Mouse (Mus musculus) midbrain, postnatal 0 days (tissue): Measurements from ENCODE around the gene Catsper3. TPM values are rescaled to one million over a fixed set of nuclear protein-coding genes. Genes with fewer than 3 reads are reported as not detected.

Experiments used
- ATAC-seq: fragments of 200-750 bp; cut with Nextera tagmentation; 2 replicates; pipeline ENCODE4 v1.8.0; 2017; ENCODE audit warnings: moderate number of reproducible peaks, mild to moderate bottlenecking, moderate TSS enrichment, moderate library complexity; ENCODE audit not compliant: low FRiP score
- DNase-seq: peaks from one replicate; pipeline ENCODE4 v3.0.0-alpha.2; 2015; ENCODE audit warnings: low spot score
- H3K27ac ChIP-seq: fragments of 300-500 bp; sonication (generic); 2 replicates; pipeline ENCODE4 v1.5.1; 2014; ENCODE audit warnings: low read depth, mild to moderate bottlenecking, low read length, mixed read lengths
- H3K27me3 ChIP-seq: fragments of 300-500 bp; sonication (generic); 2 replicates; pipeline ENCODE4 v1.6.1; 2014; ENCODE audit warnings: low read length, control low read depth, mixed read lengths; ENCODE audit not compliant: insufficient read depth
- H3K36me3 ChIP-seq: fragments of 300-500 bp; sonication (generic); 2 replicates; pipeline ENCODE4 v1.6.1; 2014; ENCODE audit warnings: low read length, control low read depth, mixed read lengths; ENCODE audit not compliant: insufficient read depth
- H3K4me1 ChIP-seq: fragments of 300-500 bp; sonication (generic); 2 replicates; pipeline ENCODE4 v1.6.1; 2014; ENCODE audit warnings: mild to moderate bottlenecking, control low read depth, antibody characterized with exemption, low read length, mixed read lengths; ENCODE audit not compliant: insufficient read depth
- H3K4me2 ChIP-seq: fragments of 300-500 bp; sonication (generic); 2 replicates; pipeline ENCODE4 v1.6.1; 2014; ENCODE audit warnings: low read depth, mild to moderate bottlenecking, low read length, mixed read lengths; ENCODE audit not compliant: poor library complexity, severe bottlenecking
- H3K4me3 ChIP-seq: fragments of 300-500 bp; sonication (generic); 2 replicates; pipeline ENCODE4 v1.5.1; 2014; ENCODE audit warnings: low read depth, mild to moderate bottlenecking, low read length, moderate library complexity
- H3K9ac ChIP-seq: fragments of 300-500 bp; sonication (generic); replicated peaks from 2 replicates; pipeline ENCODE4 v1.6.1; 2014; ENCODE audit warnings: mild to moderate bottlenecking, low read length, moderate library complexity, mixed read lengths; ENCODE audit not compliant: poor library complexity, severe bottlenecking
- H3K9me3 ChIP-seq: fragments of 300-500 bp; sonication (generic); 2 replicates; pipeline ENCODE4 v1.6.1; 2016; ENCODE audit warnings: low read length, control low read depth
- CTCF ChIP-seq: IDR thresholded peaks from 2 replicates; pipeline ENCODE4 v1.5.1; 2016; ENCODE audit warnings: antibody characterized with exemption, mild to moderate bottlenecking
- WGBS: fragments of 180-500 bp; shearing (Covaris S2); extraction: QIAGEN DNeasy Blood & Tissue Kit; methylation state at CpG from one replicate; pipeline ENCODE4 v1.1.7; 2014; 5-methylcytosine and 5-hydroxymethylcytosine counted together
- polyA plus RNA-seq: library from polyadenylated mRNA; unstranded; fragments of >200 nt; fragmentation: Nextera tagmentation; extraction: Ambion mirVana; gene quantifications from 2 replicates; pipeline ENCODE4 v1.2.1, GENCODE M21; 2015
- total RNA-seq: library from RNA; depleted of rRNA; stranded (reverse); fragments of >200 nt; gene quantifications from 2 replicates; pipeline ENCODE4 v1.2.3, GENCODE M21; 2014; rRNA removed

Catsper3 gene
- not detected in 2 replicates for total RNA-seq
- 0.29 and 0.30 TPM in 2 replicates for polyA plus RNA-seq

DNA sequence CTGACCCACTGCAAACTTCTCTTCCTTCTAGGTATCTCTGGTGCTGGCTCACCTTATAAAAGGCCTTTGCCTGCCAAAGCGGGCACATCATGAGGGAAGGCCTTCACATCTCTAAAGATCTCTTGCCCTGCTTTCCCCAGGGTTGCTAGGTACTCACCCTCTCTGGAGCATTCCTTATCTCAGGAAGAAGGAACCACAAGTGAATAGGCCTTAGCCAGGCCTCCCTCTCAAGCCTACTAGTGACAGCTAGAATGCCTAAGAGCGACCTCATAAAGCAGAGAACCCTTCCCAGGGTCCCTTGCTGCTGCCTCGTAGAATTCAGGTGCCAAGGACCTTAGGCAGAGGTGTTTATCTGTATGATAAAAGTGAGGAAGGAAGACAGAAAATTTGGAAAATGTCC is at the start of gene Catsper3:
Gene Catsper3, plus strand, starts transcription at position 301 of the 400 bp plus-strand sequence.
- 92% methylated on average over 3 of the region's 3 CpGs for WGBS
- H3K9me3 ChIP-seq: no peaks in the 10 kb centered on the region
- DNase-seq (no peak), ATAC-seq (no peak)
- no peaks in the 10 kb centered on the region for H3K27me3 ChIP-seq
- H3K4me3 ChIP-seq: no peak within 1 kb of the TSS
- TF ChIP-seq CTCF: no peak
- no peaks in the 10 kb centered on the region for H3K36me3 ChIP-seq
- H3K4me2 ChIP-seq: no peak within 1 kb of the TSS
- no peaks in the 10 kb centered on the region for H3K4me1 ChIP-seq
- no peak within 1 kb of the TSS for H3K27ac ChIP-seq
- H3K9ac ChIP-seq: no peak within 1 kb of the TSS

DNA sequence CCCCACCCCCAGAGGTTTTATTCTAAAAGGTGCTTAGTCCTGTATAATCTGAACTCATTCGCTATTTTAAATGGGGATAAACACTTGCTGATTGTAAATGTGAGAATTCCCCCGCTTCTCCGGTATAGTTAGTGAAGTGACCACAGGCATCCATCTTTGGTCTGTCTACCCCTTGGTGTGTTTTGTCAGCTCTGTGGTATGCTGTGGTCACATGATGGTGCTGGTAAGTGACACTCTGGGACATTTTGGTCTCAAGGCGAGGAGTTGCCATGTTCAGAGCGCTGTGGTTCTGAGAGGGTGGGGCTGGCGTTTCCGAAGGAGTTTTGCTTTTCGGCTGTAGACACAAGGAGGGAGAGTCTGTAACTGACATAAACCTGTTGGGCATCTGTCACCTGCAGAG is 46.5 kb upstream of the Catsper3 start:
- no peaks in the 10 kb centered on the region for H3K36me3 ChIP-seq
- no peak for ATAC-seq
- H3K27ac ChIP-seq: no peak overlapping the region
- no peak for DNase-seq
- no peaks in the 10 kb centered on the region for H3K9me3 ChIP-seq
- no peaks in the 10 kb centered on the region for H3K27me3 ChIP-seq
- H3K9ac ChIP-seq: no peak overlapping the region
- no peak overlapping the region for H3K4me3 ChIP-seq
- WGBS: 93% methylated on average over 8 of the region's 8 CpGs
- no peak overlapping the region for H3K4me2 ChIP-seq
- TF ChIP-seq CTCF: no peak
- no peaks in the 10 kb centered on the region for H3K4me1 ChIP-seq

DNA sequence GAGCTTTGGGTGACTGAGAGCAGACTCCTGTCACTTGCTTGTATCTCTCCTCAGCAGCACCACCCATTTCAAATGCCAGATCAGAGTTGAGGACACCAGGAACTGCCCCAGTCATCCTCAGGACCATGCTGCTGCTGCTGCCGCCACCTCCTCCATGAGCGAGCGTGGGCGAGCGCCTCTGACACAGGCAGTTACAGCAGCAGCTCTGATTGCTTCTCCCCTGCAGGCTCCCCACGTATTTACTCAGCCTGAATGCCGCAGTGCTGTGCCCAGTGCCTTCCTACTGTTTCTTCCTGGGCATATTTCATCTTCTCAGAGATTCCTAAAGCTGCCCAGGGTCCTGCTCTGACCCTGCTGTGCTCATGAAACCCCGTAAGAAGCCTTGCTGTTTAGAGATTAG is 42.1 kb upstream of the Catsper3 start:
- no peak for ATAC-seq
- Histone ChIP-seq H3K9ac (no peak overlapping the region), H3K4me1 (no peaks in the 10 kb centered on the region), H3K27ac (no peak overlapping the region), H3K36me3 (no peaks in the 10 kb centered on the region), H3K27me3 (no peaks in the 10 kb centered on the region), H3K4me3 (no peak overlapping the region), H3K9me3 (no peaks in the 10 kb centered on the region), H3K4me2 (no peak overlapping the region)
- TF ChIP-seq CTCF: no peak
- 70% methylated on average over 8 of the region's 8 CpGs for WGBS
- no peak for DNase-seq

GRCm38 (mm10) chr13:55754380-55754779 is 30.0 kb upstream of the Catsper3 start:
- Histone ChIP-seq H3K4me1 (no peaks in the 10 kb centered on the region), H3K9ac (no peak overlapping the region), H3K4me2 (no peak overlapping the region), H3K36me3 (no peaks in the 10 kb centered on the region), H3K4me3 (no peak overlapping the region), H3K9me3 (no peaks in the 10 kb centered on the region), H3K27me3 (no peaks in the 10 kb centered on the region), H3K27ac (no peak overlapping the region)
- 72% methylated on average over 13 of the region's 13 CpGs for WGBS
- DNase-seq (no peak), ATAC-seq (no peak)
- TF ChIP-seq CTCF: no peak

GRCm38 (mm10) chr13:55756789-55757188 is 27.6 kb upstream of the Catsper3 start:
- WGBS: 47% methylated on average over 8 of the region's 8 CpGs
- no peak for TF ChIP-seq CTCF

DNA sequence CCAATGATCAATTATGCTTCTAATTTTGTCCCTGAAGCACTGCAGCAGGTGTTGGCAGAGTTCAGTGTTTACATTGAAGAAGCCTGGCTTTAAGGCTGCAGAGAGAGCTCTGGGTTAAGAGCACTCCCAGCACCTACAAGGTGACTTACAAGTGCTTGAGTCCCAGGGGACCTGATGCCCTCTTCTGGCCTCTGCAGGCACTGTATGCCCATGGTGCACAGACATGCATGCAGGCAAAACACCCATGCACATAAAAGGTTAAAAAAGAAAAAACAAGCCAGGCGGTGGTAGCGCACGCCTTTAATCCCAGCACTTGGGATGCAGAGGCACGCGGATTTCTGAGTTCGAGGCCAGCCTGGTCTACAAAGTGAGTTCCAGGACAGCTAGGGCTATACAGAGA is 26.7 kb upstream of the Catsper3 start:
- no peak overlapping the region for H3K9ac ChIP-seq
- ATAC-seq: no peak
- no peak overlapping the region for H3K4me3 ChIP-seq
- no peaks in the 10 kb centered on the region for H3K36me3 ChIP-seq
- no peaks in the 10 kb centered on the region for H3K9me3 ChIP-seq
- peak; percentile 42; the same call in 1 of the 2 replicates for TF ChIP-seq CTCF
- H3K4me1 ChIP-seq: no peaks in the 10 kb centered on the region
- peak; percentile 13 for DNase-seq
- 92% methylated on average over 6 of the region's 6 CpGs for WGBS
- no peak overlapping the region for H3K4me2 ChIP-seq
- no peak overlapping the region for H3K27ac ChIP-seq
- H3K27me3 ChIP-seq: no peaks in the 10 kb centered on the region

More at GRCm38 (mm10) chr13:55756789-55757188, 27.6 kb upstream of the Catsper3 start:
- H3K36me3 ChIP-seq: no peaks in the 10 kb centered on the region
- no peaks in the 10 kb centered on the region for H3K27me3 ChIP-seq
- no peak overlapping the region for H3K4me3 ChIP-seq
- H3K4me2 ChIP-seq: no peak overlapping the region
- DNase-seq (no peak), ATAC-seq (no peak)
- H3K27ac ChIP-seq: no peak overlapping the region
- no peaks in the 10 kb centered on the region for H3K9me3 ChIP-seq
- H3K4me1 ChIP-seq: no peaks in the 10 kb centered on the region
- H3K9ac ChIP-seq: no peak overlapping the region
